Mouse (Mus musculus): ENCODE data around the gene Mepce.
"Not testable (repeated sequence)": the region's sequence is repeated elsewhere in the genome, so short reads cannot be mapped to it uniquely, and the experiment has no call there.

Gene Mepce

GRCm38 (mm10) chr5:137758921-137759534 lies 28.4 kb downstream of the Mepce start:
- DNase-seq (ENCODE audit: low spot score), result no peak

- no peak for DNase-seq (ENCODE audit: low spot score)
These were observed 29.6 kb downstream of the Mepce start for GRCm38 (mm10) chr5:137757887-137758286.

- no peak for DNase-seq (ENCODE audit: low spot score)
These were observed 30.4 kb downstream of the Mepce start for GRCm38 (mm10) chr5:137756882-137757661.

GRCm38 (mm10) chr5:137756106-137756505 lies 31.3 kb downstream of the Mepce start:
- DNase-seq (ENCODE audit: low spot score), result no peak

- no peak for DNase-seq (ENCODE audit: low spot score)
These were observed 32.0 kb downstream of the Mepce start for GRCm38 (mm10) chr5:137755425-137755824.

GRCm38 (mm10) chr5:137753111-137753832 lies 34.2 kb downstream of the Mepce start:
- DNase-seq (ENCODE audit: low spot score), result no peak

GRCm38 (mm10) chr5:137751988-137752387 lies 35.5 kb downstream of the Mepce start:
- no peak for DNase-seq (ENCODE audit: low spot score)

GRCm38 (mm10) chr5:137751221-137751887 lies 36.1 kb downstream of the Mepce start:
- DNase-seq (ENCODE audit: low spot score), result no peak

GRCm38 (mm10) chr5:137750212-137750611 lies 37.2 kb downstream of the Mepce start:
- not testable (repeated sequence) for DNase-seq (ENCODE audit: low spot score)

GRCm38 (mm10) chr5:137749196-137749836 lies 38.1 kb downstream of the Mepce start:
- no peak for DNase-seq (ENCODE audit: low spot score)

- no peak for DNase-seq (ENCODE audit: low spot score)
These were observed 39.2 kb downstream of the Mepce start for GRCm38 (mm10) chr5:137748130-137748770.

- no peak for DNase-seq (ENCODE audit: low spot score)
These were observed 40.0 kb downstream of the Mepce start for GRCm38 (mm10) chr5:137747326-137747961.

GRCm38 (mm10) chr5:137746851-137747325 lies 40.6 kb downstream of the Mepce start:
- DNase-seq (ENCODE audit: low spot score), result no peak

GRCm38 (mm10) chr5:137746282-137746850 lies 41.1 kb downstream of the Mepce start:
- no peak for DNase-seq (ENCODE audit: low spot score)

- peak; percentile 81 for DNase-seq (ENCODE audit: low spot score)
These were observed 42.0 kb downstream of the Mepce start, which contains the start of gene Tsc22d4 for GRCm38 (mm10) chr5:137745214-137746171. Gene Tsc22d4, plus strand, starts transcription at chr5:137745730.

GRCm38 (mm10) chr5:137744197-137744596 lies 43.3 kb downstream of the Mepce start:
- no peak for DNase-seq (ENCODE audit: low spot score)

- no peak for DNase-seq (ENCODE audit: low spot score)
These were observed 44.6 kb downstream of the Mepce start for GRCm38 (mm10) chr5:137742836-137743235.

- DNase-seq (ENCODE audit: low spot score), result no peak
These were observed 45.4 kb downstream of the Mepce start for GRCm38 (mm10) chr5:137742048-137742447.

Data from urinary bladder, postnatal 10 days (tissue).